ENCODE assay signal across 25 mouse cellular contexts in genomic region chr9:94656265-94656664, GRCm38 (mm10). TPM values are rescaled to one million over a fixed set of nuclear protein-coding genes. Genes with fewer than 3 reads are reported as not detected.
DNase-seq lines count a peak whose midpoint lies in the region; ATAC-seq and TF ChIP-seq lines count a peak whose summit lies in the region.
"Had no signal": no experiment of that assay in that cellular context is flagged by ENCODE, and none has a peak within 500 bp of the region (broad histone marks: within the 10 kb centered on the region; RNA-seq: fewer than 3 reads in every experiment).

No protein-coding gene starts in this region.

- H3K4me2 ChIP-seq in kidney, embryonic 16.5 days (replicated peaks; ENCODE audit: low read depth, low read length): no peak overlapping the region
- no peak overlapping the region for H3K4me2 ChIP-seq in myocyte (ENCODE audit: low read depth)
- H3K4me2 ChIP-seq: embryonic facial prominence, embryonic 15.5 days; forebrain, embryonic 15.5 days; hindbrain, embryonic 12.5 days had no signal

- DNase-seq in kidney, postnatal 25 days: no peak
- peak; percentile 13 for DNase-seq in 3T3-L1 (ENCODE audit: low read depth, low spot score)
- DNase-seq in MEL (ENCODE audit: low read depth, low spot score): peak; percentile 37
- DNase-seq in layer of hippocampus, postnatal 14 days (ENCODE audit: low spot score in 2 of 2): no peak
- DNase-seq in cerebellum, adult 8-10 months: no peak
- DNase-seq: adrenal gland, adult 8-10 months; adrenal gland, postnatal 36 days; cerebellum, adult 9-10 months; cerebellum, postnatal 25 days; gastrocnemius, postnatal 10 days; heart, adult 18-20 months; heart, postnatal 10 days; heart, postnatal 4 days had no signal

- no peak for TF ChIP-seq CTCF in MEL (IDR thresholded peaks at IDR 0.05 in 2 of 3, conservative IDR thresholded peaks at IDR 0.05 in 1 of 3; ENCODE audit: control insufficient read depth in 1 of 3, insufficient read depth in 1 of 3, low read depth in 2 of 3, low read length in 3 of 3, poor library complexity in 1 of 3, severe bottlenecking in 1 of 3)

- TF ChIP-seq POLR2A in MEL (IDR thresholded peaks at IDR 0.05; ENCODE audit: control insufficient read depth in 1 of 2, insufficient read depth in 1 of 2, low read depth in 1 of 2, low read length in 2 of 2, poor library complexity in 1 of 2) (no peak), myocyte (IDR thresholded peaks at IDR 0.05; ENCODE audit: insufficient read length, low read depth) (no peak)

- H3K4me1 ChIP-seq in kidney, embryonic 16.5 days (ENCODE audit: insufficient read depth, low read length): no peaks in the 10 kb centered on the region
- no peaks in the 10 kb centered on the region; a peak in 1 of 4 replicates for H3K4me1 ChIP-seq in MEL (ENCODE audit: control insufficient read depth in 1 of 2, insufficient read depth in 2 of 2, low read length in 2 of 2)
- H3K4me1 ChIP-seq: embryonic facial prominence, embryonic 15.5 days; forebrain, embryonic 10.5 days; forebrain, embryonic 15.5 days; heart, embryonic 10.5 days; hindbrain, embryonic 12.5 days had no signal

- 90% methylated on average over 4 of the region's 4 CpGs for WGBS in kidney, embryonic 16.5 days

- no peak overlapping the region for H3K9ac ChIP-seq in kidney, embryonic 16.5 days (replicated peaks; ENCODE audit: low read length)
- H3K9ac ChIP-seq in MEL (ENCODE audit: control insufficient read depth, low read depth, low read length, poor library complexity, severe bottlenecking): no peak overlapping the region
- H3K9ac ChIP-seq: embryonic facial prominence, embryonic 15.5 days; forebrain, embryonic 15.5 days; hindbrain, embryonic 12.5 days had no signal

- H3K4me3 ChIP-seq in kidney, embryonic 16.5 days (ENCODE audit: low read length): no peak overlapping the region
- H3K4me3 ChIP-seq in MEL (ENCODE audit: control insufficient read depth in 1 of 2, insufficient read depth in 1 of 2, low read depth in 2 of 2, low read length in 2 of 2) (no peak overlapping the region), myocyte (no peak overlapping the region)
- H3K4me3 ChIP-seq: embryonic facial prominence, embryonic 15.5 days; erythroblast, embryonic 14.5 days; forebrain, embryonic 10.5 days; forebrain, embryonic 15.5 days; heart, embryonic 10.5 days; hindbrain, embryonic 12.5 days had no signal

- H3K27ac ChIP-seq in kidney, embryonic 16.5 days (ENCODE audit: low read length): no peak overlapping the region
- H3K27ac ChIP-seq in MEL (ENCODE audit: control insufficient read depth, low read depth, low read length): no peak overlapping the region
- H3K27ac ChIP-seq: embryonic facial prominence, embryonic 15.5 days; forebrain, embryonic 10.5 days; forebrain, embryonic 15.5 days; heart, embryonic 10.5 days; hindbrain, embryonic 12.5 days had no signal

- no peak overlapping the region for H3ac ChIP-seq in myocyte (ENCODE audit: control insufficient read depth, insufficient read length)

- ATAC-seq in kidney, embryonic 16.5 days (ENCODE audit: low FRiP score, low TSS enrichment): peak; percentile 31; the same call in 1 of the 2 replicates
- ATAC-seq: forebrain, embryonic 15.5 days; hindbrain, embryonic 16.5 days; inflammation-experienced regulatory T-cells, adult 6 months had no signal

- H3K36me3 ChIP-seq in kidney, embryonic 16.5 days (ENCODE audit: insufficient read depth, low read length): no peaks in the 10 kb centered on the region
- H3K36me3 ChIP-seq in MEL (ENCODE audit: control insufficient read depth in 1 of 2, insufficient read depth in 2 of 2, low read length in 2 of 2): no peaks in the 10 kb centered on the region
- no peaks in the 10 kb centered on the region for H3K36me3 ChIP-seq in myocyte (ENCODE audit: control insufficient read depth, insufficient read depth)
- H3K36me3 ChIP-seq: embryonic facial prominence, embryonic 15.5 days; forebrain, embryonic 10.5 days; forebrain, embryonic 15.5 days; G1E; heart, embryonic 10.5 days; hindbrain, embryonic 12.5 days had no signal

- H3K79me2 ChIP-seq in MEL (ENCODE audit: control insufficient read depth, insufficient read depth, low read length, poor library complexity): no peaks in the 10 kb centered on the region
- no peaks in the 10 kb centered on the region for H3K79me2 ChIP-seq in myocyte (ENCODE audit: control insufficient read depth, insufficient read depth)

- H3K9me3 ChIP-seq in kidney, embryonic 16.5 days (ENCODE audit: low read length): no peaks in the 10 kb centered on the region
- no peaks in the 10 kb centered on the region for H3K9me3 ChIP-seq in MEL (replicated peaks; ENCODE audit: insufficient read depth, low read length)
- H3K9me3 ChIP-seq: embryonic facial prominence, embryonic 15.5 days; forebrain, embryonic 10.5 days; forebrain, embryonic 15.5 days; heart, embryonic 10.5 days; hindbrain, embryonic 12.5 days had no signal

- no peaks in the 10 kb centered on the region for H3K27me3 ChIP-seq in kidney, embryonic 16.5 days (ENCODE audit: insufficient read depth, low read length)
- H3K27me3 ChIP-seq in MEL (ENCODE audit: control insufficient read depth in 1 of 2, insufficient read depth in 2 of 2, low read length in 2 of 2) (no peaks in the 10 kb centered on the region), myocyte (ENCODE audit: control insufficient read depth, insufficient read depth, insufficient read length) (no peaks in the 10 kb centered on the region)
- H3K27me3 ChIP-seq: CH12.LX; embryonic facial prominence, embryonic 15.5 days; forebrain, embryonic 15.5 days; hindbrain, embryonic 12.5 days had no signal

- TF ChIP-seq RAD21 in MEL (IDR thresholded peaks at IDR 0.05; ENCODE audit: low read depth, low read length): no peak

- TF ChIP-seq EP300 in MEL (IDR thresholded peaks at IDR 0.05; ENCODE audit: low read depth in 1 of 2, low read length in 2 of 2): no peak

TF ChIP-seq in MEL, 35 proteins besides CTCF, POLR2A, EP300 and RAD21:
- no peak for TF ChIP-seq POLR2AphosphoS5 (IDR thresholded peaks at IDR 0.05; ENCODE audit: borderline replicate concordance, low read depth, low read length)
- TF ChIP-seq UBTF (IDR thresholded peaks at IDR 0.05; ENCODE audit: borderline replicate concordance, insufficient read depth, low read depth, low read length): no peak
- TF ChIP-seq RCOR1 (IDR thresholded peaks at IDR 0.05; ENCODE audit: low read depth, low read length): no peak
- no peak for TF ChIP-seq ZNF384 (IDR thresholded peaks at IDR 0.05; ENCODE audit: low read depth, low read length)
- no peak for TF ChIP-seq HCFC1 (IDR thresholded peaks at IDR 0.05; ENCODE audit: low read depth, low read length)
- no peak for TF ChIP-seq E2F4 (IDR thresholded peaks at IDR 0.05; ENCODE audit: borderline replicate concordance, low read depth, low read length)
- TF ChIP-seq MAZ (IDR thresholded peaks at IDR 0.05; ENCODE audit: low read depth, low read length): no peak
- TF ChIP-seq MEF2A (IDR thresholded peaks at IDR 0.05; ENCODE audit: extremely low read depth, insufficient replicate concordance, low read depth, low read length, poor library complexity, severe bottlenecking): no peak
- TF ChIP-seq MYC (IDR thresholded peaks at IDR 0.05; ENCODE audit: low read depth, low read length): no peak

TF ChIP-seq in myocyte, 11 proteins besides CTCF, POLR2A, EP300 and RAD21:
- TF ChIP-seq REST (IDR thresholded peaks at IDR 0.05; ENCODE audit: insufficient read depth, insufficient read length): peak; percentile 81
- TF ChIP-seq TCF12 (IDR thresholded peaks at IDR 0.05; ENCODE audit: insufficient read depth, poor library complexity, severe bottlenecking): no peak
- no peak for TF ChIP-seq POLR2AphosphoS2 (IDR thresholded peaks at IDR 0.05; ENCODE audit: insufficient read length, low read depth)
- no peak for TF ChIP-seq MYOD1 (IDR thresholded peaks at IDR 0.05; ENCODE audit: control insufficient read depth in 1 of 3, insufficient read length in 2 of 3, low read depth in 2 of 3)
- TF ChIP-seq SRF (IDR thresholded peaks at IDR 0.05; ENCODE audit: control insufficient read depth, insufficient read length, low read depth): no peak

RNA-seq across cellular contexts. Expression of gene Slc9a9, which starts 13.4 kb away (rescaled TPM):
- polyA plus RNA-seq in kidney, embryonic 16.5 days (2015; fragmentation: Nextera tagmentation; extraction: Ambion mirVana): 3.9 and 4.3 TPM in 2 replicates
- total RNA-seq in MEL (2012; rRNA removed): 0.46 and 1.4 TPM in 2 replicates
- polyA plus RNA-seq in MEL (2012; ENCODE audit: insufficient read depth in 1 of 2, insufficient read length in 2 of 2, low read depth in 1 of 2, low replicate concordance in 2 of 2, missing spikeins in 1 of 2) (under 1 TPM in 1 of 2 experiments, not detected in 1; 0.71 TPM), myocyte (2012; fragmentation: generic; extraction: Trizol) (21.5 TPM)
- total RNA-seq in layer of hippocampus, postnatal 14 days (2021): 10 to 100 TPM; 15.2 to 15.6 TPM
- total RNA-seq: CH12.LX had no signal
- polyA plus RNA-seq: G1E had no signal

Comparison
In these comparisons a context has a peak if more than half of its experiments do, and no peak if none do; other contexts are left out.
1. DNase-seq: peak in 3T3-L1 (single experiment) and MEL (single experiment); none in kidney, postnatal 25 days (0 of 2), layer of hippocampus, postnatal 14 days (0 of 2) and cerebellum, adult 8-10 months (single experiment).